Mouse (Mus musculus) olfactory bulb, adult 2 months (tissue): Measurements from ENCODE around the gene Cbfb.

Source experiments
- CTCF ChIP-seq: fragments of 200-500 bp; IDR thresholded peaks from 2 replicates; pipeline ENCODE4 v1.5.1; 2012; ENCODE audit warnings: low read depth, mild to moderate bottlenecking, low read length, moderate library complexity; ENCODE audit not compliant: insufficient read depth
- POLR2A ChIP-seq: fragments of 200-500 bp; IDR thresholded peaks from 2 replicates; pipeline ENCODE4 v1.6.1; 2012; ENCODE audit warnings: mild to moderate bottlenecking, low read depth, low read length, moderate library complexity; ENCODE audit not compliant: insufficient read depth

DNA sequence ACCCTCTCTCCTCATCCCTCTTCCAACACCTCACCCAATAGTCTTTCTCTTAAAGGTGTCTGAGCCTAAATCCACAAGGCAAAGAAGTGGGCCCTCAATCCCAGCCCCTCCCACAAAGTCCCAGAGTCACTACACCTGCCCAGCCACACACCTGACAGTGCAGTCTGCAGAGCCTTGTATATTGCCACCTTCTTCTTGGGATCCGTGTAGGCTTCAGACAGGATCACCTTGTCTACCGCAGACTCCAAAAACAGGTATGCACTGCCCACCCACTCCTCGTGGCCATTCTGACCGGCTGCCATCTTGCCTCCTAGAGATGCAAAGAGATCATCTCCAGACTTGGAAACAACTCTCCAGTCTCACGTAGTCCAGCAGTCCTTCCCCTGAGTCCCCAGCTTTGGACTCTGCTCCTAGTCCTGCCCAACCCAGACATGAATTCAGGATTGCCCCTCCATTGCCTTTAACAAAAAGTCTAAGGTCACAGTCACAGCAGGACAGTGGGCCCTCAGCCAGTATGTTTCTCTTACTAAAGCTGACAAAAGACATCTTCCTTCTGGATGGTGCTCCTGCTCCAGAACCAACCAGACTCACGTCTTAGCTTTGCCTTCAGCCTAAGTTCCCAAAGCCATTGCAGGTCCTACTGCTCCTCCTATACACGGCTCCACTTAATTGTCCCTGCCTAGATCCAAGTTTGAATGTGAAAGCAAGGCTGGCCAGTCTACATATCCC is 90.1 kb downstream of the Cbfb start:
- TF ChIP-seq POLR2A (no peak), CTCF (no peak)
